Mouse (Mus musculus): ENCODE measurements around the gene Grm1.

DNA sequence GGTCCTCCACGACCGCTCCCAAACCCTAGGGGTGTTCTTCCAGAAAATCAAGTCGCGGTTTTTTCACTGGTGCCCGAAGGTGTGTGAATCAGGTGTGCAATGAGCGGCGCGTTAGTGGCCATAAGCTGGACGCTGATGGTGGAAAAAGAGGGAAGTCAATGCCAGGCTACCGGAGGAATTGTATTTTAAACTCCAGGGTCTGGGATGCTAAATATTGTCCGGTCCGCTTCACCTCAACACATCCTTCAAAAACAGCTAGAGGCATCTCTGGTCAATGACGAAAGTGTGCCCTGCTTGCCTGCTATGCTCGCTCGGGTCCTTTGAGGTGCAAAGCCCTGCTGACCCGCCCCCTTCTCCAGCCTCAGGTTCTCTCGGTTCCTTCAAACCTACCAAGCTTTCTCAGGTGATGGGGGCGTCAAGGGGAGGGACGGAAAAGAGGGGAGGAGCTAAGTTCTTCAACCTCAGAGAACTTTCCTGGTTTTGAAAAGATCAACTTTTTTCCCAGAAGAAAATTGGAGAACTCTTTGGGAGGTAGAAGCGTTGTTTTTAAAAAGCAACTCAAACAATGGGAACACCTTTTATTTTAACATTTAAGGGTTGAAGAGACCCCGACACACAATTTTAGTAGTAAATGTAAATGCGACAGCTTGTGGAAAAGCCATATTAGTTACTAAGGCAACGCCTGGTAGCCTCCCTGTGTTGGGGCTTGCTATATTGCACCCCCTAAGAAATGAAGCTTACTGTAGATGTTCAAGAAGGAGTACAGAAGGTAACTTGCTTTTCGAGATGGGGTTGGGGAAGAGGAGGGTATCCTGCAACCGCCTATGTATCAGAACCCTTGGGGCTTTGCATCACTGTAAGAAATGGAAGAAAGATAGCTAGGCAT is 1.2 kb downstream of the Grm1 start:
- TF ChIP-seq CTCF (IDR thresholded peaks at IDR 0.05; ENCODE audit: control insufficient read depth, insufficient read depth, insufficient read length) = no peak
- TF ChIP-seq MAX (IDR thresholded peaks at IDR 0.05) = no peak
- no peak for TF ChIP-seq USF1 (IDR thresholded peaks at IDR 0.05; ENCODE audit: low read depth)
- no peak for TF ChIP-seq CEBPB (IDR thresholded peaks at IDR 0.05; ENCODE audit: low read depth)
